Mouse (Mus musculus): ENCODE data around the gene Mrpl42. TPM values are rescaled to one million over a fixed set of nuclear protein-coding genes. Genes with fewer than 3 reads are reported as not detected.

The Mrpl42 gene
- polyA plus RNA-seq, 1 experiment, result 107 TPM

DNA sequence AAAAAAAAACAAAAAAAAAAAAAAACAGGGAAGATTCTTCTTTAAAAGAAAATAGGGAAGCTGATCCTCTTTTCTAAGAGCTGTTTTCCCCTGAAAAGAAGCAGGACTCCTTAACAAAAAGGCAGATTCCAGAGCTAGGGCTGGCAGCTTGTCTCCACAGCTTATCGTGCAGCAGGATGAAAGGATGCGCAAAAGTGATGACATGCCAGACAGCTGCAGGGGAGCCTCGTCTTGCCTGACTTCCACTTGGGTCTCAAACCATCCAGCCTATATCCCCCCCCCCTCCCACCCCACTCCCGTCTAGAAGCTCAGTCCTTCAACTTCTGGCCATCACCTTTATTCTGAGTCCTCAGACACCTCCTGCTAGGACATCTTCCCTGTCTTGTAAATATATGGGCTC, 32.8 kb downstream of the Mrpl42 start:
- no peaks in the 10 kb centered on the region for H3K36me3 ChIP-seq (ENCODE audit: control insufficient read depth, insufficient read depth, low read length)
- H3K27ac ChIP-seq (ENCODE audit: control insufficient read depth, insufficient read depth, low read length), result no peak overlapping the region
- no peaks in the 10 kb centered on the region; the same call in 1 of the 2 replicates for H3K4me1 ChIP-seq (replicated peaks; ENCODE audit: control insufficient read depth, insufficient read depth, low read length)
- WGBS, result 92% methylated on average over 4 of the region's 4 CpGs
- H3K4me3 ChIP-seq (ENCODE audit: control insufficient read depth, insufficient read depth, low read length), result no peak overlapping the region
- TF ChIP-seq CTCF (IDR thresholded peaks at IDR 0.05; ENCODE audit: borderline replicate concordance, control insufficient read depth, extremely low read depth, insufficient read depth, low read length, poor library complexity) (no peak), POLR2A (IDR thresholded peaks at IDR 0.05; ENCODE audit: control insufficient read depth, extremely low read depth, insufficient read depth, low read length, poor library complexity) (no peak)
- no peak for DNase-seq
- no peaks in the 10 kb centered on the region for H3K27me3 ChIP-seq (ENCODE audit: control insufficient read depth, insufficient read depth, low read length)

DNA sequence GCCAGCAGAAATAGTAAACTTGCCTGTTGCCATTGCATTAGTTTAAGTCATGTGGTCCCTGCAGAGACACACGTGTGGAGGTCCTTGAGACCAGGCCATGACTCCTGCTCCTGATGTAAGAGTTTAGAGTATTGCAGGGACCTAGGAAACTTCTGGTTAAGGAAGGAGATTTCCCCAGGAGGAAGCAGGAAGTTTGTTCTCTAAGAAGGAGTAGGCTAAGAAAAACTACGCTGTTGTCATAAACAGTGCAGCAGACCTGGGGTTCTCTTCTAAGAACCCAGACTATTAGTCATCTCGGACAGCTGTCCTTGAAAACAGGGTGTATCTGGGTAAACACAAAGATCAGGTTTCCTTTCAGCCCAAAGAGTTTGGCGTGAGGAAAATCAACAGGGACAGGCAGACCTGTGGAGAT, 36.2 kb downstream of the Mrpl42 start:
- no peak for TF ChIP-seq POLR2A (IDR thresholded peaks at IDR 0.05; ENCODE audit: control insufficient read depth, extremely low read depth, insufficient read depth, low read length, poor library complexity)
- no peak for TF ChIP-seq CTCF (IDR thresholded peaks at IDR 0.05; ENCODE audit: borderline replicate concordance, control insufficient read depth, extremely low read depth, insufficient read depth, low read length, poor library complexity)
- H3K36me3 ChIP-seq (ENCODE audit: control insufficient read depth, insufficient read depth, low read length), result no peaks in the 10 kb centered on the region
- H3K4me3 ChIP-seq (ENCODE audit: control insufficient read depth, insufficient read depth, low read length), result no peak overlapping the region
- H3K4me1 ChIP-seq (replicated peaks; ENCODE audit: control insufficient read depth, insufficient read depth, low read length), result no peaks in the 10 kb centered on the region; the same call in 1 of the 2 replicates
- no peak overlapping the region for H3K27ac ChIP-seq (ENCODE audit: control insufficient read depth, insufficient read depth, low read length)
- H3K27me3 ChIP-seq (ENCODE audit: control insufficient read depth, insufficient read depth, low read length), result no peaks in the 10 kb centered on the region
- no peak for DNase-seq
- WGBS, result 87% methylated on average over 4 of the region's 4 CpGs

DNA sequence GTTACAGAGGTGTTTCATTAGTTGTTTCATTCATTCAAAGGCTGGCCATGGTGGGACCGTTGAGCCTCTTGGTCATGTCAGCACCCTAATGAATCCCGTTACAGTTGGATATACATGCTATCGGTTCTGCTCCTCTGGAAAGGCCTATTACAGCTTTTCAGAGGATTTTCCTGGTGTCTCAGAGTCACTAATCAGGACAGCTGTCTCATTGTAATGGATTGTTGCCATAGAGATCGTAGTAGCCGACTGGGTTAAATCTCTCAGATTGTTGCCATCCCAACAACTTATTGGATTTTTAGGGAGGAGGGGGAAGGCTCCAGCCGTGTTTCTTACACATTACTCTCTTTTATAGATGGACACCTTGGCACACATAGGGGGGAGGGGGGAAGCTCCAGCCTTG, 37.2 kb downstream of the Mrpl42 start:
- no peak overlapping the region for H3K4me3 ChIP-seq (ENCODE audit: control insufficient read depth, insufficient read depth, low read length)
- H3K4me1 ChIP-seq (replicated peaks; ENCODE audit: control insufficient read depth, insufficient read depth, low read length), result no peaks in the 10 kb centered on the region; the same call in 1 of the 2 replicates
- no peaks in the 10 kb centered on the region for H3K36me3 ChIP-seq (ENCODE audit: control insufficient read depth, insufficient read depth, low read length)
- TF ChIP-seq POLR2A (IDR thresholded peaks at IDR 0.05; ENCODE audit: control insufficient read depth, extremely low read depth, insufficient read depth, low read length, poor library complexity), result no peak
- TF ChIP-seq CTCF (IDR thresholded peaks at IDR 0.05; ENCODE audit: borderline replicate concordance, control insufficient read depth, extremely low read depth, insufficient read depth, low read length, poor library complexity), result no peak
- DNase-seq, result no peak
- H3K27ac ChIP-seq (ENCODE audit: control insufficient read depth, insufficient read depth, low read length), result no peak overlapping the region
- H3K27me3 ChIP-seq (ENCODE audit: control insufficient read depth, insufficient read depth, low read length), result no peaks in the 10 kb centered on the region
- WGBS, result 96% methylated on average over 6 of the region's 6 CpGs

DNA sequence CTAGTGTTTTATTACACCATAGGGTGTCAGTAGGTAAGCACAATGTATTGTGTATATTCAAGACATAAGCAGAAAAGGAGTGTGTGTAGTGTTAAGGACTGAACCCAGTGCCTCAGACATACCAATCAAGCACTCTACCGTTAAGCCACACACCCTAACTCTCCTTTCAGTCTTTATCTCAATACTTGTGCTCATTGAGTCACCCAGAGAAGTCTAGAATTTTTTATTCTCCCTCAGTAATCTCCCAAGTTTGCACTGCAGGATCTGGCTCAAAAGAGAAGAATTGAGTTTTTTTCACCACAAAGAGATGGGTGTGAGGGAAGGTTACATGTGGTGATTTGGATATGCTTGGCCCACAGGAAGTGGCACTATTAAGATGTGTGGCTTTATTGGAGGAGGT, 39.5 kb downstream of the Mrpl42 start:
- H3K27me3 ChIP-seq (ENCODE audit: control insufficient read depth, insufficient read depth, low read length), result no peaks in the 10 kb centered on the region
- no peak overlapping the region for H3K4me3 ChIP-seq (ENCODE audit: control insufficient read depth, insufficient read depth, low read length)
- TF ChIP-seq POLR2A (IDR thresholded peaks at IDR 0.05; ENCODE audit: control insufficient read depth, extremely low read depth, insufficient read depth, low read length, poor library complexity), result no peak
- no peak for TF ChIP-seq CTCF (IDR thresholded peaks at IDR 0.05; ENCODE audit: borderline replicate concordance, control insufficient read depth, extremely low read depth, insufficient read depth, low read length, poor library complexity)
- DNase-seq, result no peak
- H3K27ac ChIP-seq (ENCODE audit: control insufficient read depth, insufficient read depth, low read length), result no peak overlapping the region
- WGBS, result 97% methylated on average over 1 of the region's 1 CpGs
- no peaks in the 10 kb centered on the region for H3K36me3 ChIP-seq (ENCODE audit: control insufficient read depth, insufficient read depth, low read length)
- no peaks in the 10 kb centered on the region; the same call in 1 of the 2 replicates for H3K4me1 ChIP-seq (replicated peaks; ENCODE audit: control insufficient read depth, insufficient read depth, low read length)

DNA sequence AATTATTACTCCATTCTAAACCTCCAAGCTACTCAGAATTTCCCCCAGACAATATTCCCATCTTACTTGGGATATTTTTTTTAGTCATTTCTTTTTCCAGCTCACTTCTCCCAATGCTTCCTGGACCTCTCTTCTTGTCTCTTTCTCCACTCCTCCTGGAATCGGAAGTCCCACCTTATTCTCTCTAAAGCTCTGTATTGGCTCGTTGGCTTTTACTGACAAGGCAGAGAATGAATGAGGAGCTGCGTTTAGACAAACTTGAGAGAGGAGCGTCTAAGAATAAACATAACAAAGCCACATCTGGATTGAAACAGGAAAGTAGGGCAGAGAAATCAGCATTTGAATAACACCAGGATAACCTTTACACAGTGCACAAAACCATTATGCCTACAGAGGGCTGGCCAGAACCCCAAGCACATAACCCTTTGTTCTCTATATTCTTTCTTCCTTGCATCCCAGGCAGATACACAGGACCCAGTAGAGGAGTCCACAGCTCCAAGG, 40.6 kb downstream of the Mrpl42 start:
- no peaks in the 10 kb centered on the region for H3K27me3 ChIP-seq (ENCODE audit: control insufficient read depth, insufficient read depth, low read length)
- 94% methylated on average over 4 of the region's 4 CpGs for WGBS
- TF ChIP-seq CTCF (IDR thresholded peaks at IDR 0.05; ENCODE audit: borderline replicate concordance, control insufficient read depth, extremely low read depth, insufficient read depth, low read length, poor library complexity), result no peak
- no peak for TF ChIP-seq POLR2A (IDR thresholded peaks at IDR 0.05; ENCODE audit: control insufficient read depth, extremely low read depth, insufficient read depth, low read length, poor library complexity)
- H3K4me3 ChIP-seq (ENCODE audit: control insufficient read depth, insufficient read depth, low read length), result no peak overlapping the region
- no peak for DNase-seq
- H3K4me1 ChIP-seq (replicated peaks; ENCODE audit: control insufficient read depth, insufficient read depth, low read length), result no peaks in the 10 kb centered on the region
- no peaks in the 10 kb centered on the region for H3K36me3 ChIP-seq (ENCODE audit: control insufficient read depth, insufficient read depth, low read length)
- no peak overlapping the region for H3K27ac ChIP-seq (ENCODE audit: control insufficient read depth, insufficient read depth, low read length)

DNA sequence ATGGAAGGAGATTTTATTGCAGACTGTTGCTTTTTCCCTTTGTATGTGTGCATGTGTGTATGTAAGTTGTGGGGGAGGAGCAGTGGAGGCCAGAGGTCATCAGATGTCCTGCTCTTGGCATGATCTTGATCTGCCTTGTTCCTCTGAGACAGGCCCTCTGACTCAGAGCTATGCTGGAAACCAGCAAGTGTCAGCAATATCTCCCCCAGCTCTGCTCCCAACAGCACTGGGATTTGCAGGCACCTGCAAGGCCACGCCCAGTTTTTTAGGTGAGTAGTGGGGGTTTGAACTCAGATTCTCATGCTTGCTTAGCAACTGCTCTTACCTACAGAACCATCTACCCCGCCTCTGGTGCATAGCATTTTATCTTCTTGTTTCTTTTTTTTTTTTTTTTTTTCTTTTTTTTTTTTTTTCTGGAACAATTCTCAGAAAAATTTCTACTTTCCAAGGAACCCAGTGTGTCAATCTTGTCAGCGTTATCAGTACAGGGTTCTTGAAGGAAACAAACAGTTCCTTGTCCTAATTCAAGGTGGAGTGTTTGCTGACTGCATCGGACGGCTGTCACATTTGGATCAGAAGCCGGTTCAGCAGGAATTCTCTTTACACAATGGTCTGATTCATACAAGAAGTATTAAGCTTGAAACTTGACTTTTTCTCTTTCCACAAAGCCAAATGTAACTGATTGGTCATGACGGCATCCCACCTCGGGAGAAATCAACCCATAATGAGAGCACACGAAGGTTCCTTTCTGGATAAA, 43.5 kb downstream of the Mrpl42 start:
- Histone ChIP-seq H3K4me1 (replicated peaks; ENCODE audit: control insufficient read depth, insufficient read depth, low read length) (no peaks in the 10 kb centered on the region), H3K27ac (ENCODE audit: control insufficient read depth, insufficient read depth, low read length) (no peak overlapping the region), H3K27me3 (ENCODE audit: control insufficient read depth, insufficient read depth, low read length) (no peaks in the 10 kb centered on the region), H3K4me3 (ENCODE audit: control insufficient read depth, insufficient read depth, low read length) (no peak overlapping the region), H3K36me3 (ENCODE audit: control insufficient read depth, insufficient read depth, low read length) (no peaks in the 10 kb centered on the region)
- no peak for DNase-seq
- WGBS, result 85% methylated on average over 9 of the region's 9 CpGs
- TF ChIP-seq POLR2A (IDR thresholded peaks at IDR 0.05; ENCODE audit: control insufficient read depth, extremely low read depth, insufficient read depth, low read length, poor library complexity) (no peak), CTCF (IDR thresholded peaks at IDR 0.05; ENCODE audit: borderline replicate concordance, control insufficient read depth, extremely low read depth, insufficient read depth, low read length, poor library complexity) (no peak)

Data from thymus, adult 2 months (tissue).